Mouse (Mus musculus) bone marrow, adult 2 months (tissue): ENCODE results near the gene Zfp941.

ENCODE experiments used
- CTCF ChIP-seq: fragments of 200-500 bp; IDR thresholded peaks from 2 replicates; pipeline ENCODE4 v1.5.1; 2011; ENCODE audit warnings: low read length, control low read depth; ENCODE audit not compliant: control insufficient read depth, insufficient read depth
- POLR2A ChIP-seq: fragments of 200-500 bp; IDR thresholded peaks from 2 replicates; pipeline ENCODE4 v1.6.1; 2011; ENCODE audit warnings: low read depth, mild to moderate bottlenecking, control low read depth, low read length, borderline replicate concordance; ENCODE audit not compliant: control insufficient read depth

DNA sequence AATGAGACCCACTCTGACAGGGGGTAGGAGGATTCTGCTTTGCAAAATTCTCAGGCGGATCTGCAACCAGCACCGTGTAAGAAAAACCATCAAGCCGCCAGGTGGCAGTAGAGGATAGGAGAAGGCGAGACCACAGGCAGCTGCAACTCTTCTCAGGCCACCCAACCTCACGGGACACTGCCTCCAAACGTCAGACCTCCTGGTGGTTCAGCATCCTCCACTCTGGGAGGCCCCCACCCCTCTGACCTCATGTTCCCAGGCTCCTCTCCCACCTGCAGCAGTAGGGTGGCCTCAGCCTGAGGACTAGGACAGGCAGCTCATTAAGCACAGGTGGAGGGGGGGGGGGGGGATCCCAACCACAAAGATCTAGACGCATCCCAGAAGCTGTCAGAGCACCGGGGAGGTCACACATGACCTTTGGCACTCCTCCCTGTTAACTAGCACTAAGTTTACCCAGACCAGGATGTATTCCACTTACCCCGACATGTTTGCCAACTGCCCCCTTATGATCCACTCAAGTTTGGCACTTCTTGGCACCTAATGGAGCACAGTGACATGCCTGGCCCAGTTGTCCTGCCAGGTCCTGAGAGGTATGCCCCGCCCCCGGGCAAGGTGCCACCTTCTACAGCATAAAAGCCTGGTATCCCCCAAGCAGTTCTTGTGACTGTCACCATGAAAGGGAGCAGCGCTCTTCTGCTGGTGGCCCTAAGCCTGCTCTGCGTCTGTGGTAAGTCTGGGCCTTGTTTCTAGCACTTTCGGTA lies 23.1 kb upstream of the Zfp941 start, which contains the start of gene Scgb1c1:
- TF ChIP-seq CTCF (peak; percentile 98), POLR2A (no peak)
